Mouse (Mus musculus) gastrocnemius, adult 18-20 months (tissue): Measurements from ENCODE around the gene Smok3a. TPM values are rescaled to one million over a fixed set of nuclear protein-coding genes. Genes with fewer than 3 reads are reported as not detected.
"Not testable (repeated sequence)": the region's sequence is repeated elsewhere in the genome, so short reads cannot be mapped to it uniquely, and the experiment has no call there.

Source experiments
- DNase-seq: peaks from one replicate; pipeline ENCODE4 v3.0.0; 2021; ENCODE audit warnings: low spot score
- long read RNA-seq, 2 experiments: library from polyadenylated mRNA; stranded (forward); transcript quantifications; one replicate each; pipeline ENCODE4 v2.0.0; 2021
- total RNA-seq, 2 experiments: library from RNA; stranded (reverse); gene quantifications; 2 replicates each; pipeline ENCODE4 v1.2.3; 2021

Gene Smok3a
- total RNA-seq = not detected
- long read RNA-seq, experiment 1 = 0 reads
- long read RNA-seq, experiment 2 = 0 reads

GRCm38 (mm10) chr5:138020961-138021479 lies at the start of gene Smok3a, which contains the start of gene Smok3b:
Gene Smok3a (plus strand): TSS chr5:138021261.
Gene Smok3b (plus strand): TSS chr5:138021429.
- not testable (repeated sequence) for DNase-seq

- no peak for DNase-seq
These were observed 47.9 kb upstream of the Smok3a start for GRCm38 (mm10) chr5:137973161-137973560.

GRCm38 (mm10) chr5:137973738-137974137 lies 47.3 kb upstream of the Smok3a start:
- no peak for DNase-seq

- no peak for DNase-seq
These were observed 46.3 kb upstream of the Smok3a start for GRCm38 (mm10) chr5:137974724-137975123.

- no peak for DNase-seq
These were observed 45.6 kb upstream of the Smok3a start for GRCm38 (mm10) chr5:137975434-137975833.

- no peak for DNase-seq
These were observed 43.8 kb upstream of the Smok3a start for GRCm38 (mm10) chr5:137977291-137977690.

GRCm38 (mm10) chr5:137979081-137979480 lies 42.0 kb upstream of the Smok3a start:
- no peak for DNase-seq

GRCm38 (mm10) chr5:137981300-137981699 lies 39.8 kb upstream of the Smok3a start, which contains the start of gene Azgp1:
Gene Azgp1 (plus strand): TSS chr5:137981520.
- DNase-seq = no peak

GRCm38 (mm10) chr5:137986351-137986750 lies 34.7 kb upstream of the Smok3a start:
- DNase-seq = no peak

- DNase-seq = no peak
These were observed 11.6 kb upstream of the Smok3a start for GRCm38 (mm10) chr5:138009437-138009836.

GRCm38 (mm10) chr5:138012382-138012781 lies 8.7 kb upstream of the Smok3a start:
- no peak for DNase-seq

- no peak for DNase-seq
These were observed 4.5 kb upstream of the Smok3a start for GRCm38 (mm10) chr5:138016530-138016929.

- no peak for DNase-seq
These were observed 4.1 kb upstream of the Smok3a start for GRCm38 (mm10) chr5:138016997-138017396.

GRCm38 (mm10) chr5:138019577-138019976 lies 1.5 kb upstream of the Smok3a start:
- DNase-seq = not testable (repeated sequence)

GRCm38 (mm10) chr5:138052894-138053293 lies 31.8 kb downstream of the Smok3a start, which contains the start of gene Smok3c:
Gene Smok3c (plus strand): TSS chr5:138053194.
- not testable (repeated sequence) for DNase-seq

GRCm38 (mm10) chr5:138073803-138074202 lies 52.7 kb downstream of the Smok3a start:
- no peak for DNase-seq

GRCm38 (mm10) chr5:138075684-138076083 lies 54.6 kb downstream of the Smok3a start:
- DNase-seq = no peak

GRCm38 (mm10) chr5:138076148-138076547 lies 55.1 kb downstream of the Smok3a start:
- no peak for DNase-seq

GRCm38 (mm10) chr5:138080456-138080855 lies 59.4 kb downstream of the Smok3a start:
- DNase-seq = no peak

- DNase-seq = no peak
These were observed 60.4 kb downstream of the Smok3a start for GRCm38 (mm10) chr5:138081446-138081845.

GRCm38 (mm10) chr5:138083318-138083900 lies 62.3 kb downstream of the Smok3a start:
- DNase-seq = no peak

GRCm38 (mm10) chr5:138083936-138084335 lies 62.9 kb downstream of the Smok3a start:
- no peak for DNase-seq
